Mouse (Mus musculus) natural killer cell, adult 2 months (primary cell): Measurements from ENCODE around the gene Gadd45g.

ENCODE experiments used
- DNase-seq, 2 experiments: peaks; one replicate each; pipeline ENCODE4 v3.0.0; 2022; ENCODE audit warnings: low spot score in 2 of 2

Gene Gadd45g

DNA sequence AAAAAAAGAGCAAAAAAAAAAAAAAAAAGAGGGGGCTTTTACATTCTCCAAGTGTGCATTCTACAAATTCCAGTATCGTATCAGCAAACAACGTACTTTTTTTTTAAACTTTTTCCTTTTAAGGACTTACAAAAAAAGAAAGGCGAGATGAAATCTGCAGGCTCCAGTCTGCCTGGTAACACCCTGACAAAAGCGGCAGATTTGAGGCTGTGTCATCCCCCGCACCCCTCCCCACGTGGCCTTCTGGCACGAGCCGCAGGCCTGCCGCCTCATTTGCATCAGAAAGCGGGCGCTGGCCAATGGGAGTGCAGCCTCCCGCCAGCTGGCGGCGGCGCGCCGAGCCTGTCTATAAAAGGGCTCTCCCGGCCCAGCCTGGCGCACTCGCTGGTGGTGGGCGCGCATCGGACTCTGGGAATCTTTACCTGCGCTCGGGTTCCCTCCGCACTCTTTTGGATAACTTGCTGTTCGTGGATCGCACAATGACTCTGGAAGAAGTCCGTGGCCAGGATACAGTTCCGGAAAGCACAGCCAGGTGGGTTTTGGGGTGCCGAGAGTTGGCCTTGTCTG lies at the start of gene Gadd45g:
Gadd45g (plus strand) TSS at position 378 of the 567 bp plus-strand sequence.
- peak; percentile 90 to 93 for DNase-seq

GRCm38 (mm10) chr13:51797899-51798746 lies 48.4 kb upstream of the Gadd45g start:
- peak; percentile 67 to 75 for DNase-seq

- DNase-seq = peak; percentile 43 to 53
These were observed 46.5 kb upstream of the Gadd45g start for GRCm38 (mm10) chr13:51799735-51800522.

- DNase-seq = peak; percentile 78 to 84
These were observed 45.6 kb upstream of the Gadd45g start for GRCm38 (mm10) chr13:51800921-51801320.

DNA sequence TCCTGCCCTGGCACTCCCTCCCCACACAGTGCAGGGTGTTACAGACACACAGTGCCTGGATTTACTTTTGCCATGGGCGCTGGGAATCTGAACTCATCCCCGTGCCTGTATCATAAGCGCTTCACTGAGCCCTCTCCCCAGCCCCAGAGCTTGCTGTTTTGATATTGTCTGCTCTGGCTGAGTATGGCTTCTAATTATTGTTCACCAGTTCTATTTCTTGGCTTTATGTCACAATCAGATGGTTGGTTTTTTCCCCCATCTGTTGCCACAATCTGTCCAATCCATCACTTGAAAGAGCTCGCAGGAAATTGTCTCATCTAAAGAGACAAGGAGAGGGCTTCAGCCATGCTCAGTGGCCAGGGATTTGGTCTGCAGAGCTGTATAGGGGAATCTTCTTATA lies 40.8 kb upstream of the Gadd45g start:
- DNase-seq = no peak

GRCm38 (mm10) chr13:51806220-51806619 lies 40.3 kb upstream of the Gadd45g start:
- DNase-seq = no peak

DNA sequence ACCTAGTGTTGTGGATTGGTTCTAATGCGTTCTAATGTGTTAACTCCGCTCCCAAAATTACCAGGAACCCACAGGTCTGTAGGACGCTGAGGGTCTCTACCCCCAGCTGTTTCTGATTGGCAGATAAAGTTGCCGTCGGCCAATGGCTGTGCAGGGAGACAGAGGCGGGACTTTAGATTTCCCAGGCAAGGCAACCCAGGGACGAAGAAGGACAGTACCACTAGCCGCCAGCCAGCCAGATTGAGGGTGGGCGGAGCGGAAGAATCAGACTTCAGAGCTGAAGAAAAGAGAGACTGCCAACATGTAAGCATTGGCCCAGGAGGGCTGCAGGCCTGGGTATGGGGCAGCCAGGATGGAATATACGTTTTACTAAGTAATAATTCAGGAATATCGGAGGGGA lies 38.3 kb upstream of the Gadd45g start:
- DNase-seq = no peak

GRCm38 (mm10) chr13:51813621-51814615 lies 32.6 kb upstream of the Gadd45g start:
- DNase-seq = peak; percentile 87 to 88

- DNase-seq = peak in 1 of 2 experiments; percentile 16
These were observed 31.8 kb upstream of the Gadd45g start for GRCm38 (mm10) chr13:51814646-51815045.

DNA sequence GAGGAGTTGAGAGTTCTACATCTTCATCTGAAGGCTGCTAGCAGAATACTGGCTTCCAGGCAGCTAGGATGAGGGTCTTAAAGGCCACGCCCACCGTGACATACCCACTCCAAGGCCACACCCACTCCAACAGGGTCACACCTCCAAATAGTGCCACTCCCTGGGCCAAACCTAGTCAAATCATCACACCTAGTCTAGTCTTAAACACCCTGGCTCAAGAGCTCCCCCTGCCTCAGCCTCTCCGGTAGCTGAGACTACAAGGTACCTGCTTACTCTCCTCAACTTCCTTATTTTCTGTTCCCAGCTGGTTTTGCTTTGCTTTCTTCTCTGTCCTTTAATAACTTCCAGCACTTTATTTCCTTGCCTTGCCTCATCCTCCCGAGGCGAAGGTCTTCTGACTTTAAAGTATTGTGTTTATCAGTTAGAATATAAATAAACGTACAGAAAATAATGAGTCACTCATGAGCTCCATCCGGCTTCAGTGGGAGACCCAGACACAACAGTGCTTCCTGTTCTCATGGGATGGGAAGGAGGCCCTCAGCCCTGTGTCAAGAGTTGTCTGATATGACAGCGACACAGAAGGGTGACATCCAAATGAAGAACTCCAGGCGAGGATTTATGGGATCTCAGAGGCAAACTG lies 30.5 kb upstream of the Gadd45g start:
- DNase-seq = peak; percentile 73 to 87

DNA sequence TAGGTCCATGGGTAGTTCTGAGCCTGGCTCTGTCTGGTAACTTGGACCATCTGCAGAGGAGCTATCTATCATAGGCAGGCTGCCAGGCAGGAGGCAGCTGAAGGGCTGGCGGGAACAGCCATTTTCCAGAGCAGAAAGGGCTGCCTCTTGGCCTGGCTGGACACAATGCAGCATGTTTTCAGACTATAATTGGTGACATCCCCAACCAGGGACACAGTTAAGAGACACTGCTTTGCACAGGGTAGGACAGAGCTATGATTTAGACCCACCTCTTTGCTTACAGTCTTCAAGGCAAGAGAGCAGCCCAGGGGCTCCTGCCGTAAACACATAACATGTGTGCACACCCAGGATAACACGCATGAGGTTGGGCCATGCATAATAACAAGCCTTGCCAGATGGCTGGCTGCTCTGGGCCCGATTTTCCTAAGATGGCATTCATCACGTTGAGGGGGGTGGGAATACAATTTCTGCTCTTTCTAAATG lies 29.9 kb upstream of the Gadd45g start:
- no peak for DNase-seq

DNA sequence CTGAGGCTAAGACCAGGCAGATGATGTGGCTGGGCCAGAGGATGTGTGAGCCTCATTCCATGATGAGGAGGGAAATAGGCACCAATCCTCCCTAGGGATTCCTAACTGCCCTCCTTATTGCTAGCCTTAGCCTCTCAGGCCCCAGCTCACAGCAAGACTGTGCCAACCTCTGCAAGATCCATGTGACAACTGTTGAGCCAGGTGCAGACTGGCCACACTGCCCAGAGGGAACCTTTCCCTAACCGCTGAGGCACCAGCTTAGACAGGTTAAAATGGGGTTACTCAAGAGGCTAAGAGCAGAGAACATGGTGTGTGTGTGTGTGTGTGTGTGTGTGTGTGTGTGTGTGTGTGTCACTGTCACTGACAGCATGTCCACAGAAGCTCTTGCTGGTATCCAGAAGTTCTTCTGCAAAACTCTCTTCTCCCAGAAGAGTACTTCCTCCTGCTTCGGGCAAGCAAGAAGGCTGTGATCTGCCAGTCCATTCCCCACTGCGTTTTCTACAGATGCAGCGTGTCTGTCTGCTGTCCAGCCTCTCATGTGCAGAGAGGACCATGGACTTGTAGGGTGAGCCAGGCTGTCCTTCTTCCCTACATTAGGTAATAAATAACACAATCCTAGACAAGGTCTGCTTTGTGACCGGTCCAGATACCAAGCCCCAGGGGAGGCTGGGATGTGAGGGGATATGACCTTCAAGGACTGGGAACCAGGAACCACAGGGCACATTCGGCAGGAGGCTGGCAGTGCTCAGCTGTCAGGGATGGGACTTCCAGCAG lies 28.1 kb upstream of the Gadd45g start:
- DNase-seq = no peak

DNA sequence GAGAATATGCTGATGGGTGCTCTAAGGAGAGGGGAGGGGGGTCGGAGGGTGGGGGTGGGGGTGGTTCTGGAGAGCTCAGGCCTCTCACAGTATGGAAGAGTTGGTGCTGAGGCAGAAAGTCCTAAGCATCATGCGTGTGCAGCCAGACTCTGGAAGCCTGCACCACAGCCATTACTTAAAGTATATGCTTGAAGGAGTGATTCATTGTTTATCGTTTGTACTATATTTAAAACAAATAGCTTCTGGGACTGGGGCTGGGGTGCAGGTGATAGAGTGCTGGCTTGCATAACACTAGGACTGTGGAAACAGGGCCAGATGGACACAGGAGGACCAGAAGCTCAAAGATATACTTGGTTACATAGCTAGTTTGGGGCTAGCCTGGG lies 27.5 kb upstream of the Gadd45g start:
- DNase-seq = no peak

DNA sequence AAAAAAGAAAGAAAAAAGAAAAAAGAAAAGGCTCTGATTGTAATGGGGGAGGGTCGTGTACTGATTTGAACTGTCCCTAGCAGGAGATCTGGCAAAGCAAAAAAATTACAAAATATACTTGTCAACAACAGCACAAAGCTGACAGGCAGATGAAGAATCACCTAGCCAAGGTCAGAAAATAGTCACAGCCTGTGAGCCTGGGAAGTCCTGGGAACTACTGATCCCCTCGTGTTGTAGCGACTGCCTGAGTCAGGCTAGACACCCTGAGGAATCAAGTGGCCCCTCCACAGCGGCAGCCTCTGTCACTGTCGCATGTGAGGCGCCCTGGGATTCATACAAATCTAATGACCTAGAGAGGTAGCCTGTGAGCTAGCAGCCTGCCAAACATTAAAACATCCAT lies 27.1 kb upstream of the Gadd45g start:
- DNase-seq = no peak

- no peak for DNase-seq
These were observed 24.5 kb upstream of the Gadd45g start for GRCm38 (mm10) chr13:51821988-51822387.

DNA sequence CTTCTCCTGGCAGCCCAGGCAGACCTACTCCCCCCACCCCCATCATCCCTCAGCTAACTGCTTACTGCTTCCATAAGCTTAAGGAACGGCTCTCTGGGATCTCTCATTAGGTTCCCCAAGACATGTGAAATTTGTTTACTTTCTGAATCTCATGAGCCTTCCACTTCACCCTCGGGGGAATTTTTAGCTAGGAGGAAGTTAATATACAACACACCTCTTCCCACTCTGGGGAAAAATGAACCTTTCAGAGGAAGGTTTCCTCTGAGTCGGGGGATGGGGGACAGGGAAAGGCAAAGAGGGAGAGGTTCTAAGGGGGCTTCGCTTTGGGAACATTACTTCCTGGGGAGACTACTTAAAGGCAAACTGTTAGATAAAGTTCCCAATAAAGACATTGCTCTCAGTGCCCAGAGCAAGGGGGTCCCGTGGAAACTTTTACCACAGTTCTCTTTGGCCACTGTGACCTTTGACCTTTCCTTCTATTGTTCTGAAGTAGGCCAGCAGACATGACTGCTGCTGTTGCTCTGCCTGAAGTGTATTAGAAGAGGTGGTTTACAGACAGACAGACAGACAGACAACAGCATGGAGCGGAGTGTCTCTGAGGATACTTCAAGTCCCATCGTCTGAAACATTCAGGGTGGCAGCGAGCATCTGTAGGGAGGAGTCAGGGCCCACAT lies 22.5 kb upstream of the Gadd45g start:
- no peak for DNase-seq

DNA sequence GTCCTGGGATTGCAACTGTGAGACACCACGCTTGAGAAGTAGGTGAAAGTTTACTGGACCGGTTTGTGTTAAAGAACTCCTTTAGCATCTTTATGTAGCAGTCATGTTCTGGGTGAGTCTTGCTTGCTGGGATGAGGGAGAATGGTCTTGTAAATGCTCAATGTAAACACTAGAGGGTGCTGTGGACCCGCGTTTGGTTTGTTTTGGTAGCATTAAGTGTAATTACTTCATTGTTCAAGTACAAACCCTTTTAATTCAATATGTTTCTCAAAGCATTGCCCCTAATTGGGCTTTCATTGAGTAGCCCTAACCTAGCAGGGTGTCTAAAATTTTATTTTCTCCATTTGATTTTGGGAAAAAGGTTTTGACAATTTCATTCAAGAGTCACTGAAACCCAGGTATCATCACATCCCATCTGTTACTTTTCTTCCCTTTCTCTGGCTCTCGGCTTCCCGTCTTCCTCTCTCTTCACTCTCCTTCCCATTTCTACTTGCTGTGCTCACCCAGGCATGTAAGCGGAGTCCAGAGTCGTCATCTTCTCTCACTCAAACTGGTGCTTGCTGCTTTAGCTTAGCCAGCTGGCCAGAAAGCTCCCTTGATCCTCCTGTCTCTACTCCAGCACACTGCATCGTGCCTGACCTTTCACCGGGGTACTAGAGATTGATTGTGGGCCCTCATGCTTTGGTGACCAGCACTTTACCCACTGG lies 15.6 kb upstream of the Gadd45g start:
- DNase-seq = peak; percentile 33 to 53

- no peak for DNase-seq
These were observed 14.0 kb upstream of the Gadd45g start for GRCm38 (mm10) chr13:51832491-51832890.

DNA sequence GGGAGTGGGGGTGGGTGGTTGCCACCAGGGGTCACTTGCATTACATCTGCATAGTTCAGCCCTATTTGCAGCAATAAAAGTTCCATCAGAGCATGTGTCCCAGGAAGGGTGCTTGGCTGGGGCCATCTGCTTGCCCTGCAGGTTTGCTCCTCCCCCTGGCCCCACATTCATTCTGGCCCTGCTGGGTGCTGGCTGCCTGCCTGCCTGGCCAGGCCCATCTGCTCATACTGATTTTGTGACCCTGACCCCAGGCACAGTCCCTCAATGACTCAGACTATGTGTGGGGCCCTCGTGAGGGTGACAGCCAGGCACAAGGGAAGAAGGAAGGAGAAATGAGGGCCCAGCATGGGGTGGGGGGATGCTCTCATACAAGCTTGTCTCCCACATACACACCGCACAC lies 12.9 kb upstream of the Gadd45g start:
- no peak for DNase-seq
